Mouse (Mus musculus): ENCODE measurements at regions not wholly inside any gene's neighbourhood (a gene's known extent, or its start where the extent isn't known, plus 50 kb on each side); places are given as distances from the start of the nearest gene placed in this dataset.
"Not testable (repeated sequence)": the region's sequence is repeated elsewhere in the genome, so short reads cannot be mapped to it uniquely, and the experiment has no call there.

- no peaks in the 10 kb centered on the region for H3K36me3 ChIP-seq (replicated peaks; ENCODE audit: low read length)
- H3K4me3 ChIP-seq (replicated peaks): no peak overlapping the region
- H3K4me1 ChIP-seq: no peaks in the 10 kb centered on the region
- H3K27me3 ChIP-seq (replicated peaks): no peaks in the 10 kb centered on the region
- H3K9me3 ChIP-seq: no peaks in the 10 kb centered on the region
- TF ChIP-seq FLI1 (IDR thresholded peaks at IDR 0.05; ENCODE audit: low read length) (no peak), GATA1 (IDR thresholded peaks at IDR 0.05; ENCODE audit: borderline replicate concordance, low read length) (no peak)
Measured at GRCm38 (mm10) chr8:86254680-86255079, 325.8 kb downstream of the Abcc12 start.

GRCm38 (mm10) chr8:86252696-86253355 lies 327.7 kb downstream of the Abcc12 start:
- TF ChIP-seq GATA1 (IDR thresholded peaks at IDR 0.05; ENCODE audit: borderline replicate concordance, low read length) (no peak), FLI1 (IDR thresholded peaks at IDR 0.05; ENCODE audit: low read length) (no peak)
- H3K4me3 ChIP-seq (replicated peaks): no peak overlapping the region
- no peaks in the 10 kb centered on the region for H3K36me3 ChIP-seq (replicated peaks; ENCODE audit: low read length)
- H3K27me3 ChIP-seq (replicated peaks): no peaks in the 10 kb centered on the region
- H3K4me1 ChIP-seq: no peaks in the 10 kb centered on the region
- no peaks in the 10 kb centered on the region for H3K9me3 ChIP-seq

GRCm38 (mm10) chr8:86234696-86235095 lies 345.8 kb downstream of the Abcc12 start:
- Histone ChIP-seq H3K4me3 (replicated peaks) (no peak overlapping the region), H3K27me3 (replicated peaks) (no peaks in the 10 kb centered on the region), H3K36me3 (replicated peaks; ENCODE audit: low read length) (no peaks in the 10 kb centered on the region), H3K9me3 (no peaks in the 10 kb centered on the region), H3K4me1 (peaks cover 3% of the 10 kb centered on the region; the same call in 1 of the 2 replicates)
- no peak for TF ChIP-seq FLI1 (IDR thresholded peaks at IDR 0.05; ENCODE audit: low read length)
- TF ChIP-seq GATA1 (IDR thresholded peaks at IDR 0.05; ENCODE audit: borderline replicate concordance, low read length): no peak

- H3K27me3 ChIP-seq (replicated peaks); H3K9me3 ChIP-seq; H3K36me3 ChIP-seq (replicated peaks; ENCODE audit: low read length); H3K4me1 ChIP-seq; H3K4me3 ChIP-seq (replicated peaks): not testable (repeated sequence)
Measured at GRCm38 (mm10) chr8:86231994-86232393, 348.5 kb downstream of the Abcc12 start.

GRCm38 (mm10) chr8:86224851-86225250 lies 355.6 kb downstream of the Abcc12 start:
- Histone ChIP-seq H3K9me3 (peaks cover 10% of the 10 kb centered on the region; the same call in 1 of the 2 replicates), H3K4me3 (replicated peaks) (no peak overlapping the region), H3K36me3 (replicated peaks; ENCODE audit: low read length) (no peaks in the 10 kb centered on the region), H3K4me1 (no peaks in the 10 kb centered on the region), H3K27me3 (replicated peaks) (no peaks in the 10 kb centered on the region)
- no peak for TF ChIP-seq FLI1 (IDR thresholded peaks at IDR 0.05; ENCODE audit: low read length)
- TF ChIP-seq GATA1 (IDR thresholded peaks at IDR 0.05; ENCODE audit: borderline replicate concordance, low read length): no peak

- H3K36me3 ChIP-seq (replicated peaks; ENCODE audit: low read length): no peaks in the 10 kb centered on the region
- peaks cover 10% of the 10 kb centered on the region; the same call in 1 of the 2 replicates for H3K9me3 ChIP-seq
- TF ChIP-seq FLI1 (IDR thresholded peaks at IDR 0.05; ENCODE audit: low read length) (no peak), GATA1 (IDR thresholded peaks at IDR 0.05; ENCODE audit: borderline replicate concordance, low read length) (no peak)
- no peaks in the 10 kb centered on the region for H3K4me1 ChIP-seq
- no peak overlapping the region for H3K4me3 ChIP-seq (replicated peaks)
- H3K27me3 ChIP-seq (replicated peaks): no peaks in the 10 kb centered on the region
Measured at GRCm38 (mm10) chr8:86222715-86223114, 357.8 kb downstream of the Abcc12 start.

GRCm38 (mm10) chr8:86222228-86222627 lies 358.3 kb downstream of the Abcc12 start:
- peaks cover 10% of the 10 kb centered on the region; the same call in 1 of the 2 replicates for H3K9me3 ChIP-seq
- no peak overlapping the region for H3K4me3 ChIP-seq (replicated peaks)
- no peaks in the 10 kb centered on the region for H3K36me3 ChIP-seq (replicated peaks; ENCODE audit: low read length)
- no peaks in the 10 kb centered on the region for H3K4me1 ChIP-seq
- no peaks in the 10 kb centered on the region for H3K27me3 ChIP-seq (replicated peaks)
- TF ChIP-seq FLI1 (IDR thresholded peaks at IDR 0.05; ENCODE audit: low read length): no peak
- TF ChIP-seq GATA1 (IDR thresholded peaks at IDR 0.05; ENCODE audit: borderline replicate concordance, low read length): no peak

GRCm38 (mm10) chr8:86214399-86214798 lies 366.1 kb downstream of the Abcc12 start:
- no peaks in the 10 kb centered on the region for H3K27me3 ChIP-seq (replicated peaks)
- no peak overlapping the region for H3K4me3 ChIP-seq (replicated peaks)
- peaks cover 11% of the 10 kb centered on the region for H3K9me3 ChIP-seq
- TF ChIP-seq GATA1 (IDR thresholded peaks at IDR 0.05; ENCODE audit: borderline replicate concordance, low read length) (no peak), FLI1 (IDR thresholded peaks at IDR 0.05; ENCODE audit: low read length) (no peak)
- no peaks in the 10 kb centered on the region for H3K36me3 ChIP-seq (replicated peaks; ENCODE audit: low read length)
- no peaks in the 10 kb centered on the region for H3K4me1 ChIP-seq

- TF ChIP-seq FLI1 (IDR thresholded peaks at IDR 0.05; ENCODE audit: low read length): no peak
- TF ChIP-seq GATA1 (IDR thresholded peaks at IDR 0.05; ENCODE audit: borderline replicate concordance, low read length): no peak
- Histone ChIP-seq H3K9me3 (peaks cover 11% of the 10 kb centered on the region), H3K27me3 (replicated peaks) (no peaks in the 10 kb centered on the region), H3K36me3 (replicated peaks; ENCODE audit: low read length) (no peaks in the 10 kb centered on the region), H3K4me3 (replicated peaks) (no peak overlapping the region), H3K4me1 (peaks cover 5% of the 10 kb centered on the region; the same call in 1 of the 2 replicates)
Measured at GRCm38 (mm10) chr8:86212461-86212860, 368.0 kb downstream of the Abcc12 start.

- Histone ChIP-seq H3K4me1 (peaks cover 5% of the 10 kb centered on the region; the same call in 1 of the 2 replicates), H3K27me3 (replicated peaks) (no peaks in the 10 kb centered on the region), H3K9me3 (peaks cover 5% of the 10 kb centered on the region), H3K4me3 (replicated peaks) (no peak overlapping the region), H3K36me3 (replicated peaks; ENCODE audit: low read length) (no peaks in the 10 kb centered on the region)
- TF ChIP-seq FLI1 (IDR thresholded peaks at IDR 0.05; ENCODE audit: low read length) (no peak), GATA1 (IDR thresholded peaks at IDR 0.05; ENCODE audit: borderline replicate concordance, low read length) (no peak)
Measured at GRCm38 (mm10) chr8:86208812-86209262, 368.1 kb downstream of the Phkb start.
